Mouse (Mus musculus): Measurements from ENCODE around the gene Lrrc73.

DNA sequence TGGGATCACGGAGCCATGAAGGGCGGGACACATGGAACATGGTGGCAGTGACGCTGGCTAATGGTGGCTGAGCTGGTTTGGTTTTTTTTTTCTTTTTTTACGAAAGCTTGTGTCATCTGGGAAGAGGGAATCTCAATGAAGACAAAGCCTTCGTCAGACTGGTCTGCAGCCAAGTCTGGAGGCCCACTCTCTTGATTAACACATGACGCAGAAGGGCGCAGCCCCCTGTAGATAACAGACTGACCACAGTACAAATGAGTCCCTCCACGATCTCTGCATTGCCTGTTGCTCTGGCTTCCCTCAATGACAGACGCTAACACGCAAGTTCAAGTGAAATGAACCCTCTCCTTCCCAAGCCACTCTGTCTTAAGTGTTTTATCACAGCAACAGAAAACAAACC, 22.2 kb downstream of the Lrrc73 start:
- TF ChIP-seq CTCF (IDR thresholded peaks at IDR 0.05), result no peak
- TF ChIP-seq POLR2A (IDR thresholded peaks at IDR 0.05; ENCODE audit: insufficient read depth, low read depth, low read length), result no peak
- TF ChIP-seq EP300 (IDR thresholded peaks at IDR 0.05; ENCODE audit: insufficient read depth, low read depth, low read length), result no peak
